Mouse (Mus musculus) forebrain, embryonic 13.5 days (tissue): ENCODE measurements around the gene 5330417C22Rik. TPM values are rescaled to one million over a fixed set of nuclear protein-coding genes. Genes with fewer than 3 reads are reported as not detected.

ENCODE experiments used
- ATAC-seq: fragments of 200-750 bp; cut with Nextera tagmentation; 2 replicates; pipeline ENCODE4 v1.8.0; 2017
- H3K27ac ChIP-seq: fragments of 300-500 bp; sonication (generic); 2 replicates; pipeline ENCODE4 v1.5.1; 2015; ENCODE audit warnings: inconsistent platforms, mild to moderate bottlenecking, moderate library complexity
- H3K27me3 ChIP-seq: fragments of 300-500 bp; sonication (generic); 2 replicates; pipeline ENCODE4 v1.6.1; 2015; ENCODE audit warnings: mild to moderate bottlenecking, inconsistent platforms
- H3K36me3 ChIP-seq: fragments of 300-500 bp; sonication (generic); 2 replicates; pipeline ENCODE4 v1.6.1; 2015; ENCODE audit warnings: mild to moderate bottlenecking, inconsistent platforms; ENCODE audit not compliant: poor library complexity, severe bottlenecking
- H3K4me1 ChIP-seq: fragments of 300-500 bp; sonication (generic); 2 replicates; pipeline ENCODE4 v1.6.1; 2015; ENCODE audit warnings: inconsistent platforms
- H3K4me2 ChIP-seq: fragments of 300-500 bp; sonication (generic); 2 replicates; pipeline ENCODE4 v1.6.1; 2015; ENCODE audit warnings: inconsistent platforms, mild to moderate bottlenecking, moderate library complexity
- H3K4me3 ChIP-seq: fragments of 300-500 bp; sonication (generic); 2 replicates; pipeline ENCODE4 v1.5.1; 2015; ENCODE audit warnings: mild to moderate bottlenecking, inconsistent platforms
- H3K9ac ChIP-seq: fragments of 300-500 bp; sonication (generic); 2 replicates; pipeline ENCODE4 v1.6.1; 2015; ENCODE audit warnings: mild to moderate bottlenecking, inconsistent platforms
- H3K9me3 ChIP-seq: fragments of 300-500 bp; sonication (generic); replicated peaks from 2 replicates; pipeline ENCODE4 v1.6.1; 2016; ENCODE audit warnings: inconsistent platforms
- WGBS: fragments of 180-500 bp; shearing (Covaris S2); methylation state at CpG from one replicate; pipeline ENCODE4 v1.1.7; 2015; 5-methylcytosine and 5-hydroxymethylcytosine counted together
- polyA plus RNA-seq: library from polyadenylated mRNA; unstranded; fragments of >200 nt; fragmentation: Nextera tagmentation; extraction: Ambion mirVana; gene quantifications from 2 replicates; pipeline ENCODE4 v1.2.1, GENCODE M21; 2015

5330417C22Rik gene
- polyA plus RNA-seq, 1 experiment from 2014 or later, result 4.3 TPM

DNA sequence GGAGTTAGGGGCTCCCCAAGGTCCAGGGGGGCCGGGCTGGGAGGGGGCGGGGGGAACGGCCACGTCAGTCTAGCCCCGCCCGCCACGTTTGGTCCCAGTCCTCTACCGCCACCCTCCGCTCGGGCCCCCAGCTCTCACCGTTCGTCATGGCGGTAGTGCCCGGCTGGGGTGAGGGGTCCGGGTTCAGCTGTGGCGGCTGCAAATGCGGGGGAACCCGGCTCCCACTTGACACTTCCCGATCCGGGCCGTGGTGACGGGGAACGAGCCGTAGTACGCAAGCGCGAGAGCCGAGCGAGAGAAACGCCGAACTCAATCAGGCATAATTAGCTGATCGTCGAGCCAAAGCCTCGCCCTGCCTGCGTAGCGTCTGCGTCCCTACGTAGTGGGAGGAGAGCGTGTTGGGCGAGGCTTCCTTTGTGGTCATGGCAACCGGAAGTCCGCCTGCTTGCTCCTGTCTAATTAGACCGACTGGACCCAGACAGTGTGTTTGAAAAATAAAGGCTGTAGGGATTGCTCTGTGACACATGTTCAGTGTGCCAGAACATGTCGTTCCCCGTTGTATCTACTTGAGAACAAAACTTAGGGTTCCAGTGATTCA, 25.9 kb upstream of the 5330417C22Rik start, which contains the start of gene Tmem167b:
TSS of gene Tmem167b (minus strand) at position 334 of the 598 bp plus-strand sequence.
- Histone ChIP-seq H3K27me3 (no peaks in the 10 kb centered on the region), H3K9ac (peak within 1 kb of the TSS; percentile 84), H3K36me3 (peaks cover 29% of the 10 kb centered on the region), H3K9me3 (no peaks in the 10 kb centered on the region), H3K4me2 (peak within 1 kb of the TSS; percentile 66), H3K27ac (peak within 1 kb of the TSS; percentile 94), H3K4me1 (peaks cover 19% of the 10 kb centered on the region), H3K4me3 (peak within 1 kb of the TSS; percentile 71)
- 0% methylated on average over 38 of the region's 45 CpGs for whole genome bisulfite sequencing
- ATAC-seq, result peak; percentile 97

DNA sequence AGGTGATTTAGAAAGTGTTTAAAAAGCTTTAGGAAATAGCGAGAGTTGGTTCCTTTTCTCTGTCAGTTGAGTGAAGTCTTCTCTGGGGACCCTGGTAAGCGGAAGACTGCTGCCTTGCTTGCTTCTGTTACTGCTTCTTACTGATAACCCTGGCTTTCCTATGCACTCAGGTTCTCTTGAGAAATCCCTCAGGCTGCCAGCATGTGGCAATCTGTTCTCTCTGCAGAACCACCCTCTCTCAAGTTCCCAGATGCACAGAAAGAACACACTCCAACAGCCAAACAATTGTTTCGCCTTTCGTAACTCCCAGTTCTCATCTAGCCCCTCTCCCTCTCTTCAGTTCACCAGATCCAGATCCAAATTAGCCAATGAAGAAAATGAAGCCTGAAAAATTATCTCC, 21.6 kb upstream of the 5330417C22Rik start:
- Histone ChIP-seq H3K27me3 (no peaks in the 10 kb centered on the region), H3K36me3 (peaks cover 34% of the 10 kb centered on the region), H3K27ac (no peak overlapping the region), H3K9ac (no peak overlapping the region), H3K4me2 (no peak overlapping the region), H3K9me3 (no peaks in the 10 kb centered on the region), H3K4me1 (peaks cover 20% of the 10 kb centered on the region), H3K4me3 (no peak overlapping the region)
- ATAC-seq, result no peak
- WGBS, result 96% methylated on average over 4 of the region's 4 CpGs

DNA sequence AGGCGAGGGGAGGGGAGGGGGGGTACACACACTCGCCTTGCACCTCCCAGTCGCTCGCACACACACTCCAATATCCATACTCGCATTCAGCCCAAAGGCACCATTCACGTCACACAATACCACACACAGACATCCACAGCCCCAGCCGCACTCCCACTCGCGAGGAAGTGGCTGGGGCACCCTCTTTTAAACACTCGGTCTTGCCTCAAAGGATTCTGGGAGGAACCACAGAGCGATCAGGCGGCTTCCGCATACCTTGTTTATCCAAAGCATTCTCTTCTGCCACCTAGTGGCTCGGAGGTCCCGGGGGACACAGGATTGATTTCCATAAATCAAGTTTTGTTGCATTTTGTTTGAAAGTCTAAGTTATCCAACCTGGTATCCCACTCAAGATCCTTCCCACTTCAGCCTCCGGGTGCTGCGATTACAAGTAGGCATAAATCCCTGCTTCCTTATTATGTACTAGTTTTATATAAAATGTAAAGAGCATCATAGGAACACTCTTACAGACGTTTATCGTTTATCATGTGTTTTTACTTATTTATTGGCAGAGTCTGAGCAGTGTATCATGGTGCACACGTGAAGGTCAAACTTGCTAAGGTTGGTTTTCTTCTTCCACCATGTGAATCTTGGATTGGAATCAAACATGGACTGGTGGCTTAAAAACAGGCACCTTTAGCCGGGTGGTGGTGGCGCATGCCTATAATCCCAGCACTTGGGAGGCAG, 18.4 kb upstream of the 5330417C22Rik start:
- 17% methylated on average over 22 of the region's 22 CpGs for WGBS
- H3K4me1 ChIP-seq, result peaks cover 6% of the 10 kb centered on the region
- peak; percentile 98 for ATAC-seq
- H3K9me3 ChIP-seq, result no peaks in the 10 kb centered on the region
- peak overlapping the region; percentile 90 for H3K27ac ChIP-seq
- peak overlapping the region; percentile 77 for H3K4me3 ChIP-seq
- H3K27me3 ChIP-seq, result no peaks in the 10 kb centered on the region
- H3K9ac ChIP-seq, result peak overlapping the region; percentile 98
- H3K36me3 ChIP-seq, result peaks cover 28% of the 10 kb centered on the region
- peak overlapping the region; percentile 78 for H3K4me2 ChIP-seq

DNA sequence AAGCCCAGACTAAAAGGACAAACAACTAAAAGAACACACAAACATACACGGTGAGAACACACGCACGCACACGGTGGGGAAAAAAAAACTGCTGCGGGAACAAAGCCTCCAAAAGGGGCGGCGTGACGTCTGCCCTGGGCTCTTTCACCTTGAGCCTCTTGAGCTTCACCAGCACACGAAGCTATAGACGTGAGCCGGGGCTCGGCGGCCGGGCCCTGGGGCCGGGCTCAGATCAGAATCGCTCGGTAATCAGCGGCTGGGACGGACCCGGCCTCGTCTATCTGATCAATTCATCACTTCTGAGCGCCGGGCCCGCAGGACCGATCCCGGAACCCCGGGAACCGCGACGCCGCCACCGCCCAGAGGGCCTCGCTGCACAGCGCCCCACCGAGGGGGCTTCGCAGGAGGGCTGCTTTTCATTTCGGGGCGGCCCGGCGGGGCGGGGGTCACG, 17.8 kb upstream of the 5330417C22Rik start:
- under 1% methylated on average over 32 of the region's 42 CpGs for WGBS
- peak; percentile 80 for ATAC-seq
- Histone ChIP-seq H3K4me1 (peaks cover 6% of the 10 kb centered on the region), H3K9ac (peak overlapping the region; percentile 98), H3K27ac (peak overlapping the region; percentile 90), H3K27me3 (no peaks in the 10 kb centered on the region), H3K9me3 (no peaks in the 10 kb centered on the region), H3K4me2 (peak overlapping the region; percentile 78), H3K4me3 (peak overlapping the region; percentile 77), H3K36me3 (peaks cover 24% of the 10 kb centered on the region)

DNA sequence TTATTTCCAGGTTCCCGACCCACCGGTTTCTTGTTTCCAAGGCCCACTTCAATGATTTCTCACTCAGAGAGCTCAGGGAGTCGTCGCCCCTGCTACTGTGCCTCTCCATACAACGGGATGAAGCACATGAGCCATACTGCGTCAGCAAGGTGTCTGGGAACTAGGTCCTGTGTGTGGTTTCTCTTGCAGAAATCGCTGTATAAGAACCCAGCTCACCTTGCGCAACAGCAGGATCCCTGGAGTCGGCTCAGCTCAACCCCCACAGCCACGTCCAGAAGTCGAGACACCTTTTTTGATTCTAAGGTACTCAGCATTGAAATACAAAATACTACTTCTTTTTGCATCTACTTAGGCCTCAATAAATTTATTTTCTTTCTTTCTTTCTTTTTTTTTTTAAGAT, 6.0 kb upstream of the 5330417C22Rik start:
- ATAC-seq, result no peak
- Histone ChIP-seq H3K9ac (no peak overlapping the region), H3K4me1 (0 out of 2 replicates have a peak, but pooled peaks cover 4% of the 10 kb centered on the region), H3K36me3 (no peaks in the 10 kb centered on the region), H3K27ac (no peak overlapping the region), H3K4me3 (no peak overlapping the region), H3K4me2 (no peak overlapping the region), H3K9me3 (no peaks in the 10 kb centered on the region), H3K27me3 (0 out of 2 replicates have a peak, but pooled peaks cover 3% of the 10 kb centered on the region)
- WGBS, result 87% methylated on average over 11 of the region's 11 CpGs

DNA sequence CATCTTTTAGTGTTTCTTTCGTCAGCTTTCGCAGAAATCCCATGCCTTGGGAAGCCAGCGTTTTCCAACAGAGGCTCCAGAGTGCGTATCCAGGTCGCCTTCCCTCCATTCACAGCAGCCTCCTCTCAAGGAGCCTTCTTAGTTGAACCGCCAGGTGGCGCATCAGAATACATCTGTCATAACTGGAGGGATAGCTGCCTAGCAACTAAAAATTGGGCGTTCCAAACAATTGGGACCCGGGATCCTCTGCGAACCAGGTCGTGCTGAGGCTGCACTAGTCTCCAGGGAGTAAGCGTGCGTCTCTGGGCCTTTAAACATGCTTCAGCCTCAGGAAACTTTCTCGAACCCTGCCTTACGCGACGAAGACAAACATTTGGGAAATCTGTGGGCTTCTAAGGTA, 967 bp upstream of the 5330417C22Rik start:
- H3K9ac ChIP-seq, result peak overlapping the region; percentile 37; the same call in 1 of the 2 replicates
- WGBS, result 4% methylated on average over 17 of the region's 17 CpGs
- H3K4me2 ChIP-seq, result peak overlapping the region; percentile 58
- peaks cover 21% of the 10 kb centered on the region for H3K27me3 ChIP-seq
- peaks cover 19% of the 10 kb centered on the region for H3K4me1 ChIP-seq
- peak overlapping the region; percentile 29 for H3K4me3 ChIP-seq
- H3K9me3 ChIP-seq, result no peaks in the 10 kb centered on the region
- no peak overlapping the region; the same call in 1 of the 2 replicates for H3K27ac ChIP-seq
- ATAC-seq, result peak; percentile 74
- no peaks in the 10 kb centered on the region for H3K36me3 ChIP-seq

DNA sequence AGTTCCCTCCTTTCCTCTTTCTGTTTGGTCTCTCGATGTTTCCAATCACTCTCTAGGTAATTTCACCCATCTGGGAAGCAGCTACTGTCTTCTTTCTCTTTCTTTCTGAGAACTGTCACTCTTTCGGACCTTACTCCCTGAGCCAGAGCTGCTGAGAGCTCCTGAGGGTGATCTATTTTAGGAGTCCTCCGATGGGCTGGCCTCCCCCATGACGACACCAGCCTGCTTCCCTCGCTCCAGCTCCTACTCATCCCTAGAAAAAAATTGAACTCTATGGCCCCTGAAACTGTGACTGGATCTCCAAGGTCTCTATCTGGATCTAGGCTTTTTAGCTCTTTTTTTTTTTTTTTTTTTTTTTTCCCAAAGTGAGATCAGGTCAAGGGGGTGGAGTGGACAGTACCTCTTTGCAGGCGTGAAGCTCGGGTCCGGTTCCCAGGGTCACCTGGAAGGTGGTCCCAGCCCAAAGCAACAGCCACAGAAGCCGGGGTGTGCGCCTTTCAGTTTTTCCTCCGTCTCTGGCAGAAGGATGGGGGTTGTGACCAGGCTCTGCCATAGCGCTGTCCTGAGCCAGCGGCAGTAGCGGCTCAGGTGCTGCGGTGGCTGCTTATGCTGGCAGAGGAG, 330 bp downstream of the 5330417C22Rik start:
- H3K4me3 ChIP-seq, result peak overlapping the region; percentile 54
- peak overlapping the region; percentile 93 for H3K4me2 ChIP-seq
- no peaks in the 10 kb centered on the region for H3K36me3 ChIP-seq
- no peak for ATAC-seq
- H3K9me3 ChIP-seq, result no peaks in the 10 kb centered on the region
- 4% methylated on average over 15 of the region's 15 CpGs for WGBS
- peaks cover 19% of the 10 kb centered on the region for H3K4me1 ChIP-seq
- H3K27ac ChIP-seq, result peak overlapping the region; percentile 48; the same call in 1 of the 2 replicates
- H3K27me3 ChIP-seq, result peaks cover 21% of the 10 kb centered on the region
- H3K9ac ChIP-seq, result peak overlapping the region; percentile 70

DNA sequence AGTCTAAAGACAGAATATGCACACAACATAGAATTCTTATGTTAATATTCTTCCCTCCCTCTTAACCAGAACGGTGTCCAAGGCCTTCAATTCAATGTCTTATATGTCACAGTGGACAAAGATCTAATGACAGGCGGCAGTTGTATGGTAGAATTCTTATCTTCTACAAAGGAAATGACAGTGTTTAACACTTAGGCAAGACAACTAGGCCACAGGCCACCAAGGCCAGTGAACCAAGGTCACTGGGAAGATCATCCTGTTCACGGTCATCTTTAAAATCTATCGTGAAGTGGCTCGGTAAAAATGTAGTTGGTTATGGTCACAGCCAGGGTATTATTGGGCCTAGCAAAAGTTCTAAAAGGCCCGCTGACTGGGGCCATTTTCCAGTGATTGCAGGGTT, 2.4 kb downstream of the 5330417C22Rik start, which contains the start of gene 1700013F07Rik:
TSS of gene 1700013F07Rik (plus strand) at position 200 of the 400 bp plus-strand sequence.
- Histone ChIP-seq H3K27ac (no peak within 1 kb of the TSS), H3K4me1 (peaks cover 19% of the 10 kb centered on the region), H3K36me3 (no peaks in the 10 kb centered on the region), H3K4me3 (no peak within 1 kb of the TSS), H3K9me3 (no peaks in the 10 kb centered on the region), H3K27me3 (peaks cover 21% of the 10 kb centered on the region), H3K4me2 (no peak within 1 kb of the TSS), H3K9ac (no peak within 1 kb of the TSS)
- no peak for ATAC-seq
- WGBS, result 87% methylated on average over 6 of the region's 6 CpGs

DNA sequence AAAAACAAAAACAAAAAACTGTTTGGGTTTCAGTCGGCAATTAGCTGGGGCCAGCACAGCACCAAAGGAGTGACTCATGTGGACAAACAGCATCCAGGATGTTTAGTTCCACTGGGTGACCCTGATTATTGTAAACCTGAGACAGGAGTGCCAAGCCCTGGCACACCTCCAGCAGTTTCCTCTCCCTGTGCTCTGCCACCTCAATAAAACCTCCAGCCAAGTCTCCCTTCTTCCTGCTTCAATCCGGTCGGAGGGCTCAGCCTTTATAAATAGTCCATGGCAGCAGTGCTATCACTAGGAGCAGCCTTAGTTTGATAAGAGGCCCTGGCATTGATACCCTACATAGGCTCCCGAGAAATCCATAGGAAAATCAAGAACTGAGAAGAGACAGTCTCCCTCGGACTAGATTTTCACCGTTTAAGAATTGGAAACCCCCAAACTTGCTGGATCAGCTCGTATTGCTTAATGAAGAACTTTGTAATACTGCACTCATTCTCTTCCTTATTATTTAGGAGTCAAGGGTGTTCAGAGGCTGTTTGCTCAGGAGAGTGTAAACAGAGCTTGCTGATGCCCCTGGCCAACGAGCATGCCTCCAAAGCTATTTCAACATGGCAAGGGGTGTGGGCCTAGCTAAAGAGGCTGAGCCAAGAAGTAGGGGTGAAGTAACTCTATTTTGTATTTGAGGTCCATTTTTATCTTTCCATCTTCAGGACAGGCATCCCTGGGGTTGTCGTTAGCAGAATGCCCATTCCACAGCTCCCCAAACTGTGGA, 3.0 kb downstream of the 5330417C22Rik start:
- H3K4me3 ChIP-seq, result no peak overlapping the region
- peaks cover 19% of the 10 kb centered on the region for H3K4me1 ChIP-seq
- peaks cover 3% of the 10 kb centered on the region; the same call in 1 of the 2 replicates for H3K9me3 ChIP-seq
- no peaks in the 10 kb centered on the region for H3K36me3 ChIP-seq
- WGBS, result 80% methylated on average over 9 of the region's 9 CpGs
- H3K27me3 ChIP-seq, result peaks cover 18% of the 10 kb centered on the region
- H3K4me2 ChIP-seq, result no peak overlapping the region
- no peak overlapping the region for H3K27ac ChIP-seq
- ATAC-seq, result no peak
- H3K9ac ChIP-seq, result no peak overlapping the region

DNA sequence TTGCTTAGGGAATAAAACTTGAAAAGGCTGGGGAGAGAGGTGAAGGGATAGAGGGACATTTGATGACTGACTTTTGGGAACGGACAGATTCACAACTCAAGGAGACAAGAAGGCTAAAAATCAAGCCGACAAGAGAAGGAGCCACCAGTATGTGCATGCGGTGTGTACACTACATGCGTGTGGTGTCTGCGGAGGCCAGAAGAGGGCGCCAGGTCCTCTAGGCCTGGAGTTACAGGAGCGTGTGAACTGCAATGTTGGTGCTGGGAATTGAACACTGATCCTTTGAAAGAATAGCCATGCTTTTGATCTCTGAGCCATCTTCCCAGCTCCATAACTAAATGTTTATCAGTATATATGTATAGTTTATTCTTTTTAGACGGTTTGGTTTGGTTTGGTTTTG, 7.8 kb downstream of the 5330417C22Rik start:
- Histone ChIP-seq H3K36me3 (no peaks in the 10 kb centered on the region), H3K9ac (no peak overlapping the region), H3K27ac (no peak overlapping the region), H3K4me1 (no peaks in the 10 kb centered on the region), H3K4me2 (no peak overlapping the region), H3K9me3 (peaks cover 4% of the 10 kb centered on the region; the same call in 1 of the 2 replicates), H3K4me3 (no peak overlapping the region), H3K27me3 (no peaks in the 10 kb centered on the region; the same call in 1 of the 2 replicates)
- 93% methylated on average over 8 of the region's 8 CpGs for WGBS
- no peak for ATAC-seq

DNA sequence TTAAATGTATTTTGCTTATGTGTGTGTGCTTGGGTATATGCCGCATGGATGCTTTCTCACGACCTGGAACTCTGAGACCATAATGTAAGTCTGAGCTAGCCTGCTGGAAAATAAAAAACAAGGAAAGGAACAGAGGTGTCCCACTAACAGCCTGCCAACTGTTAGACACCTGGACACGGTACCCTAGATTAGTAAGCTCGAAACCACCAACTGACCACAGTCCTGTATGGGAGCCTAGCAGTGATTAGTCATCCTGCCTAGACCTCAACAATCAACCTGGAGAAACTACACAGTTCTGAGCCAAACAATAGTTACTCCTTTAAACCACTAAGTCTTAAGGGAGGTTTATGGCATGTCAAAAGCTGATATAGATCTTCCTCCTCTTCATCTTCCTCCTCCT, 12.9 kb downstream of the 5330417C22Rik start:
- Histone ChIP-seq H3K9ac (no peak overlapping the region), H3K27me3 (no peaks in the 10 kb centered on the region), H3K4me3 (no peak overlapping the region), H3K9me3 (peaks cover 2% of the 10 kb centered on the region; the same call in 1 of the 2 replicates), H3K27ac (no peak overlapping the region), H3K4me2 (no peak overlapping the region), H3K4me1 (no peaks in the 10 kb centered on the region), H3K36me3 (no peaks in the 10 kb centered on the region)
- ATAC-seq, result no peak
- WGBS, result 87% methylated on average over 4 of the region's 4 CpGs
